Mouse (Mus musculus): ENCODE measurements around the gene Zc3hc1.

Zc3hc1 gene

GRCm38 (mm10) chr6:30374731-30375510 lies 15.9 kb downstream of the Zc3hc1 start:
- DNase-seq (ENCODE audit: extremely low read depth, insufficient read length, low spot score), result no peak

- no peak for DNase-seq (ENCODE audit: extremely low read depth, insufficient read length, low spot score)
These were observed 18.0 kb downstream of the Zc3hc1 start for GRCm38 (mm10) chr6:30372627-30373369.

GRCm38 (mm10) chr6:30369291-30369690 lies 21.5 kb downstream of the Zc3hc1 start:
- DNase-seq (ENCODE audit: extremely low read depth, insufficient read length, low spot score), result no peak

- no peak for DNase-seq (ENCODE audit: extremely low read depth, insufficient read length, low spot score)
These were observed 27.0 kb downstream of the Zc3hc1 start for GRCm38 (mm10) chr6:30363808-30364207.

- DNase-seq (ENCODE audit: extremely low read depth, insufficient read length, low spot score), result no peak
These were observed 30.9 kb downstream of the Zc3hc1 start for GRCm38 (mm10) chr6:30359762-30360509.

- DNase-seq (ENCODE audit: extremely low read depth, insufficient read length, low spot score), result peak; percentile 52
These were observed 33.2 kb downstream of the Zc3hc1 start for GRCm38 (mm10) chr6:30357561-30358177.

- DNase-seq (ENCODE audit: extremely low read depth, insufficient read length, low spot score), result peak; percentile 78
These were observed 34.1 kb downstream of the Zc3hc1 start for GRCm38 (mm10) chr6:30356680-30357079.

- no peak for DNase-seq (ENCODE audit: extremely low read depth, insufficient read length, low spot score)
These were observed 34.7 kb downstream of the Zc3hc1 start for GRCm38 (mm10) chr6:30356161-30356560.

- peak; percentile 77 for DNase-seq (ENCODE audit: extremely low read depth, insufficient read length, low spot score)
These were observed 35.1 kb downstream of the Zc3hc1 start for GRCm38 (mm10) chr6:30355701-30356100.

- no peak for DNase-seq (ENCODE audit: extremely low read depth, insufficient read length, low spot score)
These were observed 36.1 kb downstream of the Zc3hc1 start for GRCm38 (mm10) chr6:30354760-30355159.

GRCm38 (mm10) chr6:30353661-30354060 lies 37.2 kb downstream of the Zc3hc1 start:
- DNase-seq (ENCODE audit: extremely low read depth, insufficient read length, low spot score), result no peak

- DNase-seq (ENCODE audit: extremely low read depth, insufficient read length, low spot score), result no peak
These were observed 38.1 kb downstream of the Zc3hc1 start for GRCm38 (mm10) chr6:30352762-30353161.

- DNase-seq (ENCODE audit: extremely low read depth, insufficient read length, low spot score), result no peak
These were observed 39.5 kb downstream of the Zc3hc1 start for GRCm38 (mm10) chr6:30351290-30351689.

- DNase-seq (ENCODE audit: extremely low read depth, insufficient read length, low spot score), result no peak
These were observed 43.5 kb downstream of the Zc3hc1 start for GRCm38 (mm10) chr6:30347288-30347801.

GRCm38 (mm10) chr6:30346737-30347136 lies 44.1 kb downstream of the Zc3hc1 start:
- peak; percentile 71 for DNase-seq (ENCODE audit: extremely low read depth, insufficient read length, low spot score)

GRCm38 (mm10) chr6:30344032-30344431 lies 46.8 kb downstream of the Zc3hc1 start:
- peak; percentile 79 for DNase-seq (ENCODE audit: extremely low read depth, insufficient read length, low spot score)

GRCm38 (mm10) chr6:30340231-30340873 lies 50.5 kb downstream of the Zc3hc1 start:
- DNase-seq (ENCODE audit: extremely low read depth, insufficient read length, low spot score), result no peak

GRCm38 (mm10) chr6:30336912-30337311 lies 53.9 kb downstream of the Zc3hc1 start:
- DNase-seq (ENCODE audit: extremely low read depth, insufficient read length, low spot score), result no peak

GRCm38 (mm10) chr6:30332262-30332661 lies 58.6 kb downstream of the Zc3hc1 start:
- no peak for DNase-seq (ENCODE audit: extremely low read depth, insufficient read length, low spot score)

- DNase-seq (ENCODE audit: extremely low read depth, insufficient read length, low spot score), result no peak
These were observed 60.1 kb downstream of the Zc3hc1 start for GRCm38 (mm10) chr6:30330706-30331105.

Measured in 3134 (cell line).